In the genomic region with DNA sequence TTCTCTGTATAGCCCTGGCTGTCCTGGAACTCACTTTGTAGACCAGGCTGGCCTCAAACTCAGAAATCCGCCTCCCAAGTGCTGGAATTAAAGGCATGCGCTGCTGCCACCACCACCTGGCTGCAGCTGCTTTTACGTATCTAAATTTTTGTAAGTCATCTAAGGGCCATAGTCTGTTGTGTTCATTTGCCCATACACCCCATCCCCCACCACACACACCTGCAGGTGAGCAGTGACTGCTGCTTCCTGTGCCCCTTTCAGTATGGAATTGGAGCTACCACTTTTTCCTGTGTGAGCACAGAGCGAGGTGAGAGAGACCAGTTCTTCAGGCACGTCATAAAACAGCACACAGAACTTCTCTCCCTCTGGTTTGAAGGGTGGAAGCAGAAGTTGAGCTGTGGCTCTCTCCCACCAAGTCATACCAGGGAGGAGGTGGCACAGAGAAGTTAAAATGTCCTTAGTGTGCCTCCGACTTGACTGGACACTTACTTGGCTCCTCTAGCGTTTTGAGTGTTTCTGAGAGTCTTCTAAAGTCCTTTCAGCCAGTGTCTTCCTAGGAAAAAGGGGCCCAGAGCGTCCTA, we compare ENCODE assay signal across 17 mouse cellular contexts. TPM values are rescaled to one million over a fixed set of nuclear protein-coding genes. Genes with fewer than 3 reads are reported as not detected.
A peak's percentile ranks its signal among the peaks of the same experiment; 100 is the strongest.
DNase-seq lines count a peak whose midpoint lies in the region; ATAC-seq lines count a peak whose summit lies in the region.
"Had no signal": no experiment of that assay in that cellular context is flagged by ENCODE, and none has a peak within 500 bp of the region (broad histone marks: within the 10 kb centered on the region; RNA-seq: fewer than 3 reads in every experiment).

No protein-coding gene starts in this region.

- no peaks in the 10 kb centered on the region for H3K9me3 ChIP-seq in heart, embryonic 15.5 days (replicated peaks)
- H3K9me3 ChIP-seq in lung, embryonic 16.5 days (ENCODE audit: control insufficient read depth, low read length) = no peaks in the 10 kb centered on the region
- H3K9me3 ChIP-seq: hindbrain, embryonic 12.5 days had no signal

- intact Hi-C loops in heart, postnatal 14 days (cut with DNase I) = no loop called here

- WGBS in heart, embryonic 15.5 days = 66% methylated on average over 8 of the region's 8 CpGs
- WGBS in lung, embryonic 16.5 days = 56% methylated on average over 8 of the region's 8 CpGs

- ATAC-seq in heart, embryonic 15.5 days (replicated peaks; ENCODE audit: insufficient number of reproducible peaks, insufficient read depth, low FRiP score, low read depth) = no peak
- ATAC-seq in lung, embryonic 16.5 days (ENCODE audit: low read depth) = no peak
- peak; percentile 53 for ATAC-seq in megakaryocyte progenitor cell, adult 5-6 weeks (replicated peaks; ENCODE audit: poor library complexity)

- no peaks in the 10 kb centered on the region for H3K36me3 ChIP-seq in heart, embryonic 15.5 days
- H3K36me3 ChIP-seq in lung, embryonic 16.5 days (ENCODE audit: control insufficient read depth, insufficient read depth, low read length) = no peaks in the 10 kb centered on the region
- H3K36me3 ChIP-seq: hindbrain, embryonic 12.5 days had no signal

- H3K4me1 ChIP-seq in heart, embryonic 15.5 days (replicated peaks) = peaks cover 10% of the 10 kb centered on the region
- peaks cover 12% of the 10 kb centered on the region for H3K4me1 ChIP-seq in lung, embryonic 16.5 days (replicated peaks; ENCODE audit: control insufficient read depth, insufficient read depth, low read length)

- H3K9ac ChIP-seq in heart, embryonic 15.5 days = no peak overlapping the region
- H3K9ac ChIP-seq in lung, embryonic 16.5 days (ENCODE audit: low read length) = no peak overlapping the region
- H3K9ac ChIP-seq: hindbrain, embryonic 12.5 days had no signal

- no peak for DNase-seq in heart, postnatal 14 days
- no peak for DNase-seq in lung, postnatal 4 days
- DNase-seq in thymus, postnatal 14 days = peak; percentile 86
- no peak for DNase-seq in retina, embryonic 14.5 days (ENCODE audit: low spot score)
- no peak for DNase-seq in cerebellum, postnatal 4 days (ENCODE audit: low spot score in 2 of 2)
- DNase-seq: cerebellum, adult 18-20 months; gastrocnemius, postnatal 36 days; kidney, adult 11 months; layer of hippocampus, postnatal 36 days; right cerebral cortex, postnatal 4 days had no signal

- H3K4me2 ChIP-seq in heart, embryonic 15.5 days = no peak overlapping the region
- H3K4me2 ChIP-seq in lung, embryonic 16.5 days (ENCODE audit: low read depth, low read length) = no peak overlapping the region
- H3K4me2 ChIP-seq: hindbrain, embryonic 12.5 days; liver, embryonic 11.5 days had no signal

- no peak overlapping the region for H3K4me3 ChIP-seq in heart, embryonic 15.5 days
- H3K4me3 ChIP-seq in lung, embryonic 16.5 days (ENCODE audit: low read length) = no peak overlapping the region
- H3K4me3 ChIP-seq: erythroblast, embryonic 14.5 days; hindbrain, embryonic 12.5 days; myocyte had no signal

- H3K27me3 ChIP-seq in heart, embryonic 15.5 days = no peaks in the 10 kb centered on the region
- H3K27me3 ChIP-seq in lung, embryonic 16.5 days (ENCODE audit: control insufficient read depth, insufficient read depth, low read depth, low read length) = no peaks in the 10 kb centered on the region
- H3K27me3 ChIP-seq: hindbrain, embryonic 12.5 days had no signal

- H3K27ac ChIP-seq in heart, embryonic 15.5 days = peak overlapping the region; percentile 50
- 0 out of 2 replicates have a peak overlapping the region, but pooled peaks have one; percentile 5 for H3K27ac ChIP-seq in lung, embryonic 16.5 days (ENCODE audit: low read length)
- H3K27ac ChIP-seq: hindbrain, embryonic 12.5 days had no signal

RNA-seq across cellular contexts. Expression of gene Tns3, which starts 36.4 kb away (rescaled TPM):
- polyA plus RNA-seq in heart, embryonic 15.5 days (2015; fragmentation: Nextera tagmentation; extraction: Ambion mirVana) = 16.4 and 22.9 TPM in 2 replicates
- total RNA-seq in heart, postnatal 14 days (2021) = 10 to 100 TPM; 21.1 to 23.2 TPM
- polyA plus RNA-seq in lung, embryonic 16.5 days (2015; fragmentation: Nextera tagmentation; extraction: Ambion mirVana) = 54.2 and 58.1 TPM in 2 replicates
- total RNA-seq in megakaryocyte progenitor cell, adult 5-6 weeks (2015) = 20.8 and 27.0 TPM in 2 replicates
- 11.5 and 11.7 TPM in 2 replicates for total RNA-seq in megakaryocyte progenitor cell, adult 5-6 weeks (2017)
